Mouse (Mus musculus) retina, adult 2 months (tissue): ENCODE measurements around the gene Invs.
"Not testable (repeated sequence)": the region's sequence is repeated elsewhere in the genome, so short reads cannot be mapped to it uniquely, and the experiment has no call there.

Experiments
- DNase-seq: peaks from one replicate; pipeline ENCODE4 v3.0.0-alpha.2; 2012; ENCODE audit warnings: low read depth, low spot score

Invs gene

GRCm38 (mm10) chr4:48327192-48327591 lies 47.6 kb downstream of the Invs start:
- no peak for DNase-seq

- DNase-seq, result no peak
These were observed 48.5 kb downstream of the Invs start for GRCm38 (mm10) chr4:48328042-48328441.

GRCm38 (mm10) chr4:48332453-48333051 lies 53.0 kb downstream of the Invs start:
- no peak for DNase-seq

GRCm38 (mm10) chr4:48334927-48335763 lies 55.6 kb downstream of the Invs start:
- peak; percentile 34 for DNase-seq

GRCm38 (mm10) chr4:48342705-48343104 lies 63.1 kb downstream of the Invs start:
- DNase-seq, result no peak

- DNase-seq, result no peak
These were observed 82.8 kb downstream of the Invs start for GRCm38 (mm10) chr4:48362367-48362766.

- no peak for DNase-seq
These were observed 91.5 kb downstream of the Invs start for GRCm38 (mm10) chr4:48371037-48371436.

GRCm38 (mm10) chr4:48380940-48381339 lies 101.4 kb downstream of the Invs start:
- DNase-seq, result peak; percentile 50

GRCm38 (mm10) chr4:48382506-48382905 lies 102.9 kb downstream of the Invs start:
- no peak for DNase-seq

GRCm38 (mm10) chr4:48396949-48397348 lies 117.4 kb downstream of the Invs start:
- DNase-seq, result no peak

- DNase-seq, result no peak
These were observed 123.6 kb downstream of the Invs start for GRCm38 (mm10) chr4:48403066-48403640.

GRCm38 (mm10) chr4:48405724-48406491 lies 126.3 kb downstream of the Invs start:
- DNase-seq, result not testable (repeated sequence)

GRCm38 (mm10) chr4:48407350-48408039 lies 127.9 kb downstream of the Invs start:
- peak; percentile 28 for DNase-seq

- DNase-seq, result no peak
These were observed 133.9 kb downstream of the Invs start for GRCm38 (mm10) chr4:48413473-48413872.

- no peak for DNase-seq
These were observed 136.3 kb downstream of the Invs start for GRCm38 (mm10) chr4:48415838-48416335.

- DNase-seq, result no peak
These were observed 139.4 kb downstream of the Invs start for GRCm38 (mm10) chr4:48418831-48419468.

GRCm38 (mm10) chr4:48422633-48423032 lies 143.1 kb downstream of the Invs start:
- DNase-seq, result no peak

GRCm38 (mm10) chr4:48423738-48424137 lies 144.2 kb downstream of the Invs start:
- no peak for DNase-seq

GRCm38 (mm10) chr4:48427413-48427812 lies 147.9 kb downstream of the Invs start:
- DNase-seq, result no peak

- DNase-seq, result no peak
These were observed 148.5 kb downstream of the Invs start for GRCm38 (mm10) chr4:48428054-48428453.
